Mouse (Mus musculus) adrenal gland, postnatal 4 days (tissue): ENCODE data around the gene Inka2. TPM values are rescaled to one million over a fixed set of nuclear protein-coding genes. Genes with fewer than 3 reads are reported as not detected.

Source experiments
- total RNA-seq, 2 experiments: library from RNA; stranded (reverse); gene quantifications; 2 replicates each; pipeline ENCODE4 v1.2.3; 2021

Inka2 gene
- total RNA-seq, 2 experiments from 2014 or later, result 3.5 to 3.8 TPM

Other genes starting within 250 kb of the Inka2 start
- 10 to 100 TPM; 22.4 to 24.6 TPM for gene Ddx20, start 17.0 kb upstream of the Inka2 start, total RNA-seq
- 100 to 1,000 TPM; 170 to 173 TPM for gene Rap1a, start 96.7 kb downstream of the Inka2 start, total RNA-seq
- under 1 TPM; 0.17 to 0.25 TPM for gene Adora3, start 166.3 kb downstream of the Inka2 start, total RNA-seq
- gene Tmigd3, start 166.3 kb downstream of the Inka2 start, total RNA-seq, result under 1 TPM in 1 of 2 experiments, not detected in 1; 0.25 TPM
- gene I830077J02Rik, start 228.1 kb downstream of the Inka2 start, total RNA-seq, result 1 to 10 TPM in 1 of 2 experiments, under 1 TPM in 1; 0.78 to 1.0 TPM